Mouse (Mus musculus) bone marrow, adult 2 months (tissue): ENCODE results near the gene Stk19.

ENCODE experiments used
- CTCF ChIP-seq: fragments of 200-500 bp; IDR thresholded peaks from 2 replicates; pipeline ENCODE4 v1.5.1; 2011; ENCODE audit warnings: low read length, control low read depth; ENCODE audit not compliant: control insufficient read depth, insufficient read depth
- POLR2A ChIP-seq: fragments of 200-500 bp; IDR thresholded peaks from 2 replicates; pipeline ENCODE4 v1.6.1; 2011; ENCODE audit warnings: low read depth, mild to moderate bottlenecking, control low read depth, low read length, borderline replicate concordance; ENCODE audit not compliant: control insufficient read depth

GRCm38 (mm10) chr17:34881683-34882310 is 45.1 kb upstream of the Stk19 start, which contains the start of gene Gm20547:
- TF ChIP-seq CTCF (no peak), POLR2A (no peak)
